Mouse (Mus musculus): ENCODE data around the gene Hddc2.

GRCm38 (mm10) chr10:31351056-31351455 lies 37.9 kb downstream of the Hddc2 start:
- TF ChIP-seq CTCF (IDR thresholded peaks at IDR 0.05; ENCODE audit: borderline replicate concordance, insufficient read depth, low read depth, low read length) (no peak), POLR2A (IDR thresholded peaks at IDR 0.05; ENCODE audit: borderline replicate concordance, insufficient read depth, low read length) (no peak)

Data from cerebellum, adult 2 months (tissue).